ENCODE assay signal across 8 mouse cellular contexts in the genomic region with DNA sequence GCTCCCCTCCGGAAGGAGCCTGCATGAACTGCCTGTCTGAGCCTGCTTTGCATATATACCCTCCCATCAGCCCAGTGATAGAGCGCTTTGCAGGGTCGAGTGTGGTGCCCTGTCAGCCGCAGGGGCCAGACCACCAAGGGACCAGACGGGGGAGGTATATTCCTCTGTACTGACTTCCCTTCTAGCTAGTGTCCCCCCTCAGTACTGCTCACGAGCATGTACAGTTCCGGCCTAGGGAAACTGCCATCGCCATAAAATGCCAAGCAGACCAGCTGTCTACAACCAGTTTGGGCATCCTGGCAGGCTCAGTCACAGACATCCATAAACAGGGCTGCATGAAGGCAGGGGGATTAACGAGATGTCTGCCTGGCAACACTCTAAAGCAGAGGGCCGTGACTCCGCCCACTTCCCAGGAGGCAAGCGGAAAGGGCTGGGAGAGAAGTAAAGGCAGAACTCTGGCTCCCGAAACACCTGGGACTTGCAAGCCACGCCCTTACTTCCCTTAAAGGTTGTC.
DNase-seq lines count a peak whose midpoint lies in the region; ATAC-seq lines count a peak whose summit lies in the region.

No protein-coding gene starts in this region.

- H3K36me3 ChIP-seq in heart, embryonic 14.5 days (ENCODE audit: control insufficient read depth, insufficient read depth, low read length) = no peaks in the 10 kb centered on the region
- H3K36me3 ChIP-seq in limb, embryonic 12.5 days = no peaks in the 10 kb centered on the region

- H3K9me3 ChIP-seq in heart, embryonic 14.5 days (ENCODE audit: control insufficient read depth, low read length) = no peaks in the 10 kb centered on the region
- no peaks in the 10 kb centered on the region for H3K9me3 ChIP-seq in limb, embryonic 12.5 days

- no peak for DNase-seq in heart, adult 9 months (ENCODE audit: low spot score in 2 of 2)
- DNase-seq in right cerebral cortex, postnatal 25 days = peak; percentile 11
- no peak for DNase-seq in right cerebral cortex, adult 18-20 months
- DNase-seq in retina, postnatal 1 day = peak; percentile 81
- DNase-seq in frontal cortex, adult 2 months (ENCODE audit: extremely low spot score in 1 of 2, low spot score in 1 of 2) = no peak
- no peak for DNase-seq in Muller cell, postnatal 12 days (ENCODE audit: inconsistent ontology term)

- H3K27ac ChIP-seq in heart, embryonic 14.5 days (replicated peaks in 1 of 2; ENCODE audit: control insufficient read depth in 1 of 2, insufficient read depth in 1 of 2, low read depth in 2 of 2, low read length in 2 of 2) = 0 out of 4 replicates have a peak overlapping the region, but pooled peaks of 1 of the 2 experiments have one; percentile 5
- H3K27ac ChIP-seq in limb, embryonic 12.5 days = peak overlapping the region; percentile 18; the same call in 1 of the 2 replicates

- peak overlapping the region; percentile 67 for H3K4me2 ChIP-seq in heart, embryonic 14.5 days (ENCODE audit: low read length)
- peak overlapping the region; percentile 62 for H3K4me2 ChIP-seq in limb, embryonic 12.5 days

- H3K9ac ChIP-seq in heart, embryonic 14.5 days (ENCODE audit: low read length) = peak overlapping the region; percentile 56
- H3K9ac ChIP-seq in limb, embryonic 12.5 days (replicated peaks) = peak overlapping the region; percentile 42; the same call in 1 of the 2 replicates

- WGBS in heart, embryonic 14.5 days = 5% methylated on average over 14 of the region's 14 CpGs
- 2% methylated on average over 14 of the region's 14 CpGs for WGBS in limb, embryonic 12.5 days

- ATAC-seq in heart, embryonic 14.5 days (ENCODE audit: insufficient number of reproducible peaks, insufficient read depth, low FRiP score, low read depth) = no peak
- peak; percentile 66 for ATAC-seq in limb, embryonic 12.5 days (ENCODE audit: insufficient number of reproducible peaks, insufficient read depth, low FRiP score, low TSS enrichment, low read depth)

- peaks cover 20 to 28% of the 10 kb centered on the region in 2 experiments for H3K4me1 ChIP-seq in heart, embryonic 14.5 days (ENCODE audit: control insufficient read depth in 2 of 2, insufficient read depth in 2 of 2, low read length in 2 of 2)
- H3K4me1 ChIP-seq in limb, embryonic 12.5 days (replicated peaks) = peaks cover 28% of the 10 kb centered on the region

- H3K27me3 ChIP-seq in heart, embryonic 14.5 days (ENCODE audit: control insufficient read depth, insufficient read depth, low read length) = no peaks in the 10 kb centered on the region
- no peaks in the 10 kb centered on the region; the same call in 1 of the 2 replicates for H3K27me3 ChIP-seq in limb, embryonic 12.5 days

- H3K4me3 ChIP-seq in heart, embryonic 14.5 days (ENCODE audit: control insufficient read depth in 1 of 2, insufficient read depth in 1 of 2, low read depth in 1 of 2, low read length in 2 of 2) = peak overlapping the region; percentile 21 to 31
- H3K4me3 ChIP-seq in limb, embryonic 12.5 days (replicated peaks) = peak overlapping the region; percentile 31

Comparison
In these comparisons a context has a peak if more than half of its experiments do, and no peak if none do; other contexts are left out.
1. DNase-seq: peak in right cerebral cortex, postnatal 25 days (single experiment) and retina, postnatal 1 day (single experiment); none in heart, adult 9 months (0 of 2), right cerebral cortex, adult 18-20 months (single experiment), frontal cortex, adult 2 months (0 of 2) and Muller cell, postnatal 12 days (single experiment).